Mouse (Mus musculus): ENCODE data around the gene Lima1. TPM values are rescaled to one million over a fixed set of nuclear protein-coding genes. Genes with fewer than 3 reads are reported as not detected.
"Not testable (repeated sequence)": the region's sequence is repeated elsewhere in the genome, so short reads cannot be mapped to it uniquely, and the experiment has no call there.

Lima1 gene
- polyA plus RNA-seq, 1 experiment from 2014 or later = 41.1 TPM

DNA sequence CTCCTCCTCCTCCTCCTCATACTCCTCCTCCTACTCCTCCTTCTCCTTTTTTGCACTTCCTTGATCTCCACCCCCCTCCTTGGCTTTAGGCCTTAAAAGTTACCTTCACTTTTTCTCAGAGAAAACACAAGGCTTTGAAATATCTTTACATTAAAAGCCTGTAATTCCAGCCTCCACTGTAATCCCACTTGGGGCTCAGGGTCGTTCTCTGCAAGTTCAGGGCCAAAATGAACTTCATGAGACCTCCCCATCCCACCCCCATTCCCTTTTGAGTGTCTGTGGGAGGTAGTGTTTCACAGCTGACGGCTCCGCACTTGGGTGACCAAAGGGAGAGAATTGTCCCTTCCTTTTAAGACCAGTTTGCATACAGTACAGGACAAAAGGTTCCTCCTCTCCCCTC, 102.3 kb downstream of the Lima1 start:
- 30% methylated on average over 3 of the region's 3 CpGs for WGBS
- no peak overlapping the region for H3K9ac ChIP-seq

DNA sequence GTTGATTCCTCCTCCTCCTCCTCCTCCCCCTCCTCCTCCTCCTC, 102.6 kb downstream of the Lima1 start, which contains the start of gene Cers5:
TSS of gene Cers5 (minus strand) at position 5 of the 44 bp plus-strand sequence.
- H3K4me1 ChIP-seq (ENCODE audit: insufficient read depth); DNase-seq; H3K9me3 ChIP-seq (ENCODE audit: low read depth, low read length); H3K27me3 ChIP-seq (ENCODE audit: insufficient read depth, low read length); ATAC-seq (ENCODE audit: insufficient read depth); H3K36me3 ChIP-seq (ENCODE audit: insufficient read depth): not testable (repeated sequence)
- H3K27ac ChIP-seq (ENCODE audit: low read depth) = peak within 1 kb of the TSS; percentile 92
- H3K4me2 ChIP-seq = peak within 1 kb of the TSS; percentile 87
- H3K9ac ChIP-seq = peak within 1 kb of the TSS; percentile 90
- H3K4me3 ChIP-seq (ENCODE audit: low read depth, low read length) = peak within 1 kb of the TSS; percentile 83

More for the DNA sequence above, 102.3 kb downstream of the Lima1 start:
- H3K27me3 ChIP-seq (ENCODE audit: insufficient read depth, low read length) = no peaks in the 10 kb centered on the region
- peak overlapping the region; percentile 83; the same call in 1 of the 2 replicates for H3K4me3 ChIP-seq (ENCODE audit: low read depth, low read length)
- no peak for ATAC-seq (ENCODE audit: insufficient read depth)
- H3K4me2 ChIP-seq = peak overlapping the region; percentile 87
- no peak for TF ChIP-seq CTCF (IDR thresholded peaks at IDR 0.05; ENCODE audit: low read depth)
- no peaks in the 10 kb centered on the region for H3K9me3 ChIP-seq (ENCODE audit: low read depth, low read length)
- no peak for DNase-seq
- peaks cover 3% of the 10 kb centered on the region for H3K36me3 ChIP-seq (ENCODE audit: insufficient read depth)
- H3K4me1 ChIP-seq (ENCODE audit: insufficient read depth) = no peaks in the 10 kb centered on the region
- H3K27ac ChIP-seq (ENCODE audit: low read depth) = peak overlapping the region; percentile 56; the same call in 1 of the 2 replicates

DNA sequence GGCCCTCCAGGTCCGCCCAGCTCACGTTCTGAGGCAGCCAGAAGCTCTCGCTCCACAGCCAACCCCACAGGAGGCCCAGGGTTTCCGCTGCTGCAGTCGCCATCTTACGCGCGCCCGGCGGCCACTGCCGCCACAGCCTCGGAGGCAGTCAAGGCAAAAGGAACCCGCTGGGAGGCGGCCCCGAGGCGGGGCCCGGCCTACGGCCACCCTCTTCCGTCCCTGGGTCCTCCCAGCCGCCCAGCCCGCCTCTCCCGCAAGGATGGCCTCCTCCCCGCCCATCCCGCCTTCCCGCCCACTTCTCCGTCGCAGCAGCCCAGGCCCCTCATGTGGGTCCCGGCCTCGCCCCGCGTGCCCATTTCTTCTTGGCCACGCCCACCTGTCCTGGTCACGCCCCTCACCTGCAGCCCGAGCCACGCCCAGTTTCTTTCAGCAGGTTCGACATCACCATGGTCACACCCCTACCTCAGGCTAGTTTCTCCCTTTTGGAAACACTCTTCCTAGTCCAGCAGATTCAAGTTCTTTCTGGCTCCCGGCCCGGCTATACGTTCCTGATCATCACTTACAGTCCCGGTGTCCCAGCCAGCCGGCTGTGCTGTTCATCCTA, 102.9 kb downstream of the Lima1 start:
- ATAC-seq (ENCODE audit: insufficient read depth) (peak; percentile 98), DNase-seq (peak; percentile 95)
- peak overlapping the region; percentile 83 for H3K4me3 ChIP-seq (ENCODE audit: low read depth, low read length)
- no peak for TF ChIP-seq CTCF (IDR thresholded peaks at IDR 0.05; ENCODE audit: low read depth)
- peak overlapping the region; percentile 87 for H3K4me2 ChIP-seq
- H3K27ac ChIP-seq (ENCODE audit: low read depth) = peak overlapping the region; percentile 92
- under 1% methylated on average over 35 of the region's 41 CpGs for WGBS
- no peaks in the 10 kb centered on the region; the same call in 1 of the 2 replicates for H3K36me3 ChIP-seq (ENCODE audit: insufficient read depth)
- H3K27me3 ChIP-seq (ENCODE audit: insufficient read depth, low read length) = no peaks in the 10 kb centered on the region
- H3K9ac ChIP-seq = peak overlapping the region; percentile 90
- H3K4me1 ChIP-seq (ENCODE audit: insufficient read depth) = no peaks in the 10 kb centered on the region
- H3K9me3 ChIP-seq (ENCODE audit: low read depth, low read length) = no peaks in the 10 kb centered on the region

DNA sequence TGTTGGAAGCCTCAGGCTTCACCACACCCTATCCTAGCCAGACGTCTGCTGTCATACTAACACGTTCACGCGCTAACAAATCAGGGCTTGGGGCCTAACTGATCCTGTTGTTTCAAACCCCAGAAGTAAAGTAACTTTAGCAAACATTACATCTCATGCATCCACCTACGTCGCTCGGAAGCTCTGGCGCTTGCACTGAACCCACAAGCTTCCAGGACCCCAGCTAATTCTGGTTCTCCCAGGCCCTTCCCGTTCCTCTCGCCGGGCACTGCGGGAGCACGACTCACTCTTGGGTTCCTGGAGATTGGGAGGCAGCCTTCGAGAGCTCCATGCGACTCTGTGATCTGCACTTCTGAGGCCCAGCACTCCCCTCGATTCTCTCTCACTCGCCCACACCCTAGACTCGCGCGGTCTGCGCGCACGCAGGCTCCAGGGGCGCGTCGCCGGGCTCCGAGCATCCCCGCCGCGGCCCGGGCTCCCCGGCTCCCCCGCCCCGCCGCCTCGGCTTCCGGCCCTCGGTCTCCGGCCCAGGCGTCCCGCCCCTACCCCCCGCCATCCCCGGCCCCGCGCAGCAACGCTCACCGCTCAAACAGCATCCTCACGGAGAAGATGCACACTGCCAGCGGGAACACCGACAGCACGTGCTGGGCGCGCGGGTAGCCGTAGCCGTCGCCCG, 103.5 kb downstream of the Lima1 start:
- no peak for TF ChIP-seq CTCF (IDR thresholded peaks at IDR 0.05; ENCODE audit: low read depth)
- Histone ChIP-seq H3K36me3 (ENCODE audit: insufficient read depth) (no peaks in the 10 kb centered on the region; the same call in 1 of the 2 replicates), H3K4me3 (ENCODE audit: low read depth, low read length) (peak overlapping the region; percentile 83), H3K27me3 (ENCODE audit: insufficient read depth, low read length) (no peaks in the 10 kb centered on the region), H3K4me2 (peak overlapping the region; percentile 87), H3K4me1 (ENCODE audit: insufficient read depth) (no peaks in the 10 kb centered on the region), H3K9ac (peak overlapping the region; percentile 90), H3K27ac (ENCODE audit: low read depth) (peak overlapping the region; percentile 92), H3K9me3 (ENCODE audit: low read depth, low read length) (no peaks in the 10 kb centered on the region)
- ATAC-seq (ENCODE audit: insufficient read depth) = peak; percentile 76
- peak; percentile 64 for DNase-seq
- WGBS = under 1% methylated on average over 55 of the region's 59 CpGs

DNA sequence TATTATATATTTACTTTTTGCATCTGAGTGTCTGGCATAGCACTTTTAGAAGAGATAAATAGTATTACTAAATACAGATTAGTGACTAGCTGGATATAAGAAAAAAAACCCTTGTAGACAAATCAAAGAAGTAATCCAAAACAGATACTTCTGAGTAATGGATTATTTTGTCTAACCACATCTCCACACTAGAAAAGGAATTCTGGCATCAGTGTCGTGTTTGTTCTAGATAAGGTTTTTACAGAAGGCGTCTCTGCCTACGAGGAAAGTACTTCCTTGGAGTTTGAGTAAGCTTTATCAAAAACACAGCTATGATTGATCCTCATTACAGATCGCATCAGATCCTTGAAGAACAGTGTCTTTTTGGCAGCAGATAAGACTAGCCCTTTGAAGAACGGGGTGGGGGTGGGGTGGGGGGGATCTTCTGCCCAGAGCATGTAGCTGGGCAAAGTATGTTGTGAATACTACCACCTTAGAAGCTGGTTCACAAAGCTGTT, 104.2 kb downstream of the Lima1 start:
- TF ChIP-seq CTCF (IDR thresholded peaks at IDR 0.05; ENCODE audit: low read depth) = no peak
- Histone ChIP-seq H3K9me3 (ENCODE audit: low read depth, low read length) (no peaks in the 10 kb centered on the region), H3K4me1 (ENCODE audit: insufficient read depth) (no peaks in the 10 kb centered on the region), H3K4me2 (peak overlapping the region; percentile 87), H3K27me3 (ENCODE audit: insufficient read depth, low read length) (no peaks in the 10 kb centered on the region), H3K27ac (ENCODE audit: low read depth) (peak overlapping the region; percentile 92; the same call in 1 of the 2 replicates), H3K36me3 (ENCODE audit: insufficient read depth) (no peaks in the 10 kb centered on the region; the same call in 1 of the 2 replicates), H3K4me3 (ENCODE audit: low read depth, low read length) (peak overlapping the region; percentile 83), H3K9ac (peak overlapping the region; percentile 90)
- DNase-seq (no peak), ATAC-seq (ENCODE audit: insufficient read depth) (no peak)
- 5% methylated on average over 5 of the region's 5 CpGs for WGBS

DNA sequence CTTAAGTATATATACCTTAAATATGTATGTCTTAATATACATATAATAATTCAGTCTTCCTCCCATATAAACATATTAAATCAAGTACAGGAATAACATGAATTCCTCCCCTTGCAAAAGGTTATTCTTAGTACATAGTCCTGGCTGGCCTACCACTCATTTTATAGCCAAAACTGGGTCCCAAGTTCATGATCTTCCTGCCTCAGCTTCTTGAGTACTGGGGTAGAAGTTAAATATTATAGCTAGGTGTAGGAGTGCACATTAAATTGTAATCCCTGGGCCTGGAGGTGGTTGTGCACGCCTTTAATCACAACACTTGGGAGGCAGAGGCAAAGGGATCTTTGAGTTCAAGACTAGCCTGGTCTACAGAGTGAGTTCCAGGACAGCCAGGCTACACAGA, 106.5 kb downstream of the Lima1 start:
- Histone ChIP-seq H3K27me3 (ENCODE audit: insufficient read depth, low read length) (no peaks in the 10 kb centered on the region), H3K9ac (no peak overlapping the region), H3K36me3 (ENCODE audit: insufficient read depth) (no peaks in the 10 kb centered on the region; the same call in 1 of the 2 replicates), H3K4me3 (ENCODE audit: low read depth, low read length) (no peak overlapping the region), H3K4me2 (no peak overlapping the region), H3K9me3 (ENCODE audit: low read depth, low read length) (no peaks in the 10 kb centered on the region), H3K4me1 (ENCODE audit: insufficient read depth) (no peaks in the 10 kb centered on the region), H3K27ac (ENCODE audit: low read depth) (no peak overlapping the region)
- TF ChIP-seq CTCF (IDR thresholded peaks at IDR 0.05; ENCODE audit: low read depth) = no peak
- ATAC-seq (ENCODE audit: insufficient read depth) (no peak), DNase-seq (no peak)
- WGBS = 89% methylated on average over 1 of the region's 1 CpGs

DNA sequence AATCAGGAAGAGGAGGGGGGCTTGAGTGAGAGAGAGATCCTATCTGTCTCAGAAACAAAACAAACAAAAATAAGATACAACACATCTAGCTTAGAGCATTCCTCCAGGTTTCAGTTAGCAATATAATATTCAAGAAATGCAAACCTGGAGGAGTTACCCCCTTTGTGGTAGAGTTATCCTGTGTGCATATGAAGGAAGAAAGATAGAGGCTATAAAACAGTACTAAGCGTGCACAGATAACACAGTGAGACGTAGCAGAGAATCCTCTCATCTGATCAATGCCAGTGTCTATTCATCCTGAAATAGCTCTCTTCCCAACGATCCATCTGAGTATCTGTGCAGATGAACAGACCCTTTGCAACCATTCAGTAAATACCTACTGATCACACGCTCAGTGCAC, 107.8 kb downstream of the Lima1 start:
- ATAC-seq (ENCODE audit: insufficient read depth) (no peak), DNase-seq (no peak)
- Histone ChIP-seq H3K27ac (ENCODE audit: low read depth) (no peak overlapping the region), H3K4me1 (ENCODE audit: insufficient read depth) (no peaks in the 10 kb centered on the region), H3K9me3 (ENCODE audit: low read depth, low read length) (no peaks in the 10 kb centered on the region), H3K27me3 (ENCODE audit: insufficient read depth, low read length) (no peaks in the 10 kb centered on the region), H3K9ac (no peak overlapping the region), H3K36me3 (ENCODE audit: insufficient read depth) (no peaks in the 10 kb centered on the region; the same call in 1 of the 2 replicates), H3K4me2 (no peak overlapping the region), H3K4me3 (ENCODE audit: low read depth, low read length) (no peak overlapping the region)
- 81% methylated on average over 4 of the region's 4 CpGs for WGBS
- no peak for TF ChIP-seq CTCF (IDR thresholded peaks at IDR 0.05; ENCODE audit: low read depth)
